Mouse (Mus musculus): ENCODE measurements around the gene Mecom.

Gene Mecom

DNA sequence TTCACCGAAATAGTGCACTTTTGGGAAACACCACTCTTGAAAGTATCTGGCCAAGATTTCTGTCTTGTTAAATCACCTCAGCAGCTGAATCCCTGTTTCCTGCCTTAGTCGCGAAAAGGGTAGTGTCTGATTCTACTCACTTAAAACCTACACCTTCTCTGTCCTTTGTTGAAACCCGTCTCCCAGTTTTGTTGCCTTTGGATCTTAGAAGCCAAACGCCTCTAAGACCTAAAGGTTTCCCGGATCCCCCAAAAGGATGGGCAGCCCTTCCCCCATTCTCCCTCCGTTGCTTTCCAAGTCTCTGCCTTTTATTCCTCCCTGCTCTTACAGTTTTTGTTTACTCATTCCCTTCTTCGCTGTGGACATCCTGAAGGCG is 32.0 kb downstream of the Mecom start:
- in situ Hi-C loops (cut with MboI; ENCODE audit: low pct_unique_long_range_greater_than_20kb in 1 of 2, low sequenced_read_pairs in 2 of 2, unreplicated experiment in 1 of 2), result loop anchor here (10.0 to 25.0 kb wide), 2 partner anchors 501 to 503 kb away; no protein-coding TSS in a partner anchor

DNA sequence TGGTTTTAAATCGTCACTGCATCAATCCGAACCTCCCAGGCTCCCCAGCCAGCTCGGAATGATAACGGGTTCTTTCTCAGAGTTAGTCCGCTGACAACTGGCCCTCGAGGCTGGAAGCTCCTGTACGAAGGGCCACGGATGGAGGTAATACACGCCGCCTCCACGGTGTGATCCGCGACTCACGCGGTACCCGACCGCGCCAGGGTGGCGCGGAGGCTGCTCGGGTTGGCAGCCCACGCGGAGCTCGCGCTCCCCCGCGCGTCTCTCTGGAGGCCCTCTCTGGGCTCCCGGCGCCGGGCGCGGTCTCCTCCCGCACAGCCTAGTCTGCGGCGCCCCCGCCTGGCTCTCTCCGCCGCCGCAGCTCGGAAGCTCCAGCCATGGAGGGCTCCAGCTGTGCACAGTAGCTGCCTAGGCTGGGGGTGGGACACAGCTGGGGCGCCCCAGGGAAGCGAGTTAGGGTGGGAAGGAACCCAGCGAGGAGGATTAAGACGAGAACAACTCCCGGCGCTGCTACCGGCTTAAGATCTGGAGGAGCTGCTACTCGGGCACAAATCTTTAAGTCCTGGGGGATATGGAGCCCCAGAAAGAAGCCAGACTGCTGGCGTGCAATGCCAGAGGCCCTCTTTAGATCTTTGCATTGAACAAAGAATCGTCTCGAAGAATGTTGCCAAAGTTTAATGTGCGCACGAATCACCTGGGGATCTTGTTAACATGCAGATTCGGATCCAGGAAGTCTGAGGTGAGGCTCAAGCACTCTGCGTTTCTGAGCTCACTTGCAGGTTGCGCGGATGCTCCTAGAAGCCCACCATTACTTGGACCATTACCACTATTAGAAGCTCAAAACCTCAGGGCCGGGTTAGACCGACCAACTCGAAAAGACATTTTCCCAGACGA is 32.7 kb downstream of the Mecom start:
- in situ Hi-C loops (cut with MboI; ENCODE audit: low pct_unique_long_range_greater_than_20kb in 1 of 2, low sequenced_read_pairs in 2 of 2, unreplicated experiment in 1 of 2), result loop anchor here (10.0 to 25.0 kb wide), 2 partner anchors 500 to 503 kb away; no protein-coding TSS in a partner anchor

- in situ Hi-C loops (cut with MboI; ENCODE audit: low pct_unique_long_range_greater_than_20kb in 1 of 2, low sequenced_read_pairs in 2 of 2, unreplicated experiment in 1 of 2), result loop anchor here (10.0 to 25.0 kb wide), 2 partner anchors 499 to 502 kb away; no protein-coding TSS in a partner anchor
Measured at GRCm38 (mm10) chr3:30514051-30514754, 33.6 kb downstream of the Mecom start.

GRCm38 (mm10) chr3:30513314-30513997 is 34.4 kb downstream of the Mecom start:
- in situ Hi-C loops (cut with MboI; ENCODE audit: low pct_unique_long_range_greater_than_20kb in 1 of 2, low sequenced_read_pairs in 2 of 2, unreplicated experiment in 1 of 2), result loop anchor here (10.0 to 25.0 kb wide), 2 partner anchors 499 to 501 kb away; no protein-coding TSS in a partner anchor

DNA sequence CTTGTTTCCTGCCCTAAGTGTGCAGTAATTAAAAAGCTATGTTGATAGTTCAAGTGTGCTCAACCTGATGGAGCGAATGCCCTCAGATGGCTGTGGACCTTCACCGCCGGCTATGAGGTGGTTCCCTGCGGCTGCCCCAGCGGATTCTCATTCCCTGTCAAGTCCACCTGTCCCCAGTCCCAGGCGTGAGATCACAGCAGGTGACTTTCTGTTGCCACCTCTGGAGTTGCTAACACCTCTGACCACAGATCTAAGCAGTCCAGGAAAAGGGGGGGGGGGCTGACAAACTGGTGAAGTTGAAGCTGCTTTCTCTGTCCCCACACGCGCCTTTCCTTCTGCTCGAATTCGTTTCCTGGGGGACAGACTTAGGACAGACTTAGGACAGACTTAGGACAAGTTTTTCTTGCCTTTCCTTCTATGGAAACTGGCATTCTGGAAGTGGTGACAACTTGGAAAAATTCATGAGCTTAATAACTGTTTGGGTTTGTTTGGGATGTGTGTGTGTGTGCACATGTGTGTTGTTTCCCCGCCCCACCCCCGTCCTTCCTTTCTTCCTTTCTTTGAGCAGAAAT is 35.3 kb downstream of the Mecom start:
- in situ Hi-C loops (cut with MboI; ENCODE audit: low pct_unique_long_range_greater_than_20kb in 1 of 2, low sequenced_read_pairs in 2 of 2, unreplicated experiment in 1 of 2), result loop anchor here (10.0 to 25.0 kb wide), 2 partner anchors 498 to 500 kb away; no protein-coding TSS in a partner anchor

DNA sequence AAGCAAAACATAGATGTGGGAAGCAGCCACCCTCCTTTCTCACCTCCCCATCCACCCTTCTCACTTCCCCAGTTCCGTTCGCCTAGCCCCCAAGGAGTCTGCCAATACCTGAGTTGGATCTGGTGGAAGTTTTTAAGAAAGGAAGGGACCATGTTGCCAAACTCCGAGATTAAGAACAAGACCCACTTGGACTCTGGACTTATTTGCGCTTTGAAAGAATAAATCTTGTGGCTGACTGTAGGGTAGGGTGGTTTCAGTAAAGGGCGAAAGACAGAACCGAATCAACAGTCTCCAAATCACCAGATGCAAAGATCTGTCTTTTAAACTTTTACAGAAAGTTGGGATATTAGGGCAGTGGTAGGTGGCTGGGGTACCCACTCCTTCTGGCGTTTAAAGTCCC is 36.0 kb downstream of the Mecom start:
- in situ Hi-C loops (cut with MboI; ENCODE audit: low pct_unique_long_range_greater_than_20kb in 1 of 2, low sequenced_read_pairs in 2 of 2, unreplicated experiment in 1 of 2), result loop anchor here (10.0 to 25.0 kb wide), 2 partner anchors 497 to 499 kb away; no protein-coding TSS in a partner anchor

DNA sequence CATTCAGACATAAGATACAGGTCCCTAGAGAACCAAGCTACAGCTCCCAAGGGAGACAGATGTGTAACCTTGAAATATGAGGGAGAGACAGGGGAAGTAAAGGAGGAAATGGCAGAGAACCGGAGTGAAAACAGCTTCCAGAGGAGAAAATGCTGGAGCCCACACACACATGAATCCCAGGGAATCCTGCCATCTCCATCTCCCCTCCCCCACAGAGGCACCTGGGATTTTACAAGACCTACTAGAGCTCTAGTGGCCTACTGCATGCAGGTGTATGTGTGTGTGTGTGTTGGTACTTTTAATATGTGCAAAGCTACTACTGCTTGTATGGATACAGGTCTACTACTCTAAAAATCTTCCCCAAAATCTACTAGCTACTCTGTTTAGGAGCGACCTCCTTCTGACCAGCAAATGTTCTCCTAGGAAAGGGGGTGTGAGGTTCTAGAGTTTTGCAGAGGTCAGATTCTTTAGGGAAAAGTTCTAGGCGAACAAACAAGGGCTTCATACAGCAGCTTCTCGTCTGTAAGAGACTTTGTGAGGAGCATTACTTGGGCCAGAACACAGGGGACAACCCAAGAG is 36.7 kb downstream of the Mecom start:
- in situ Hi-C loops (cut with MboI; ENCODE audit: low pct_unique_long_range_greater_than_20kb in 1 of 2, low sequenced_read_pairs in 2 of 2, unreplicated experiment in 1 of 2), result loop anchor here (10.0 to 25.0 kb wide), 2 partner anchors 496 to 499 kb away; no protein-coding TSS in a partner anchor

DNA sequence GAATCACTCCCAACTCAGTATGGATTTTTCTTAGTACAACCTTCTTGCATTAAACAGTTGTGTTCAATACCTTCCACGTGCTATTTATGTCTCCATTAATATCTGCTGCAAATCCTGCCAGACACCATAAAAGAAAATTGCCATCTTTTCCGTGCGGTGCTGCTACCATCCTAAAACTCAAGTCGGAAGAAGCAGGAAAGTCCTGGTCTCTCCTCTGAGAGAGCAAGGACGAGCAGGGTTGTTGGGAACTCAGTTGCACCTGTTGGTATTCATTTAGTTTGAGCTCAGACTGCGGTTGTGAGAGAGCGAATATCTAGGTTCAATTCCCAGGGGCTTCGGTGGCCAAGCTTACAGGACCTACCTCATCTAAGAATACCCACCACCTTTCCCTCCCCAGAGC is 37.2 kb downstream of the Mecom start:
- in situ Hi-C loops (cut with MboI; ENCODE audit: low pct_unique_long_range_greater_than_20kb in 1 of 2, low sequenced_read_pairs in 2 of 2, unreplicated experiment in 1 of 2), result loop anchor here (10.0 to 25.0 kb wide), 2 partner anchors 496 to 498 kb away; no protein-coding TSS in a partner anchor

GRCm38 (mm10) chr3:30510105-30510504 is 37.7 kb downstream of the Mecom start:
- in situ Hi-C loops (cut with MboI; ENCODE audit: low pct_unique_long_range_greater_than_20kb in 1 of 2, low sequenced_read_pairs in 2 of 2, unreplicated experiment in 1 of 2), result loop anchor here (10.0 to 25.0 kb wide), 2 partner anchors 495 to 498 kb away; no protein-coding TSS in a partner anchor

- in situ Hi-C loops (cut with MboI; ENCODE audit: low pct_unique_long_range_greater_than_20kb in 1 of 2, low sequenced_read_pairs in 2 of 2, unreplicated experiment in 1 of 2), result loop anchor here in 1 of 2 experiments (25.0 kb wide), 1 partner anchor 497 kb away; no protein-coding TSS in a partner anchor
Measured at GRCm38 (mm10) chr3:30508930-30509910, 38.6 kb downstream of the Mecom start.

DNA sequence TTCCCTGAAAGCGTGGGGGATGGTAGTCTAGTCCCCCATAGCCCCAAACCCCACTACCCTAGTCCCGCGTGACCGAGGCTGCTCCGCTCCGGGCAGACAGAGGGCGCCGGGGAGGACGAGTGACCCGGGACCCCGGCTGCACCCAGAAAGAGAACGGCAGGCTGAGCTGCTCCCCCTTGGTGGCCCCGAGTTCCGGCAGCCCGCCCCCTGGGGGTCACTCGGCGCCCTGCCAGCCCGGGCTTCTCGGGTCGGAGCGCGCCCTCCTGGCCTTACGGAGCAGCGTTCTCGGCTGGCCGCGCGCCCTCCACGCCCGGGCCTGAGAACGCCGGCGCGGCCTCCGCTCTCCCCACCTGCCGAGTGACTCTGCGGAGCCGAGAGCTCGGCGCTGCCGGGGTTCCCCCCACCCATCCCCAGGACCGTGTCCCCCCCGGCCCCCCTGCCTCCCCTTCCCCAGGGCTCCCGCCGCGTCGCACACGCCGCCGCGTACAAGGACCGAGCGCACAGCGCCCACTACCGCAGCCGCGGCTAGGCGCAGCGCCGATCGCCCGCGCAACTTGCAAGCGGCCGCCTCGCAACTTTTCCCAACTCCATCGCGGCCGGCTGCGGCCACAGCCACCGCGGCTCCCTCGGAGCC is 39.4 kb downstream of the Mecom start:
- in situ Hi-C loops (cut with MboI; ENCODE audit: low pct_unique_long_range_greater_than_20kb in 1 of 2, low sequenced_read_pairs in 2 of 2, unreplicated experiment in 1 of 2), result loop anchor here in 1 of 2 experiments (25.0 kb wide), 1 partner anchor 496 kb away; no protein-coding TSS in a partner anchor

- in situ Hi-C loops (cut with MboI; ENCODE audit: low pct_unique_long_range_greater_than_20kb in 1 of 2, low sequenced_read_pairs in 2 of 2, unreplicated experiment in 1 of 2), result loop anchor here in 1 of 2 experiments (25.0 kb wide), 1 partner anchor 495 kb away; no protein-coding TSS in a partner anchor
Measured at GRCm38 (mm10) chr3:30507576-30508295, 40.1 kb downstream of the Mecom start.

DNA sequence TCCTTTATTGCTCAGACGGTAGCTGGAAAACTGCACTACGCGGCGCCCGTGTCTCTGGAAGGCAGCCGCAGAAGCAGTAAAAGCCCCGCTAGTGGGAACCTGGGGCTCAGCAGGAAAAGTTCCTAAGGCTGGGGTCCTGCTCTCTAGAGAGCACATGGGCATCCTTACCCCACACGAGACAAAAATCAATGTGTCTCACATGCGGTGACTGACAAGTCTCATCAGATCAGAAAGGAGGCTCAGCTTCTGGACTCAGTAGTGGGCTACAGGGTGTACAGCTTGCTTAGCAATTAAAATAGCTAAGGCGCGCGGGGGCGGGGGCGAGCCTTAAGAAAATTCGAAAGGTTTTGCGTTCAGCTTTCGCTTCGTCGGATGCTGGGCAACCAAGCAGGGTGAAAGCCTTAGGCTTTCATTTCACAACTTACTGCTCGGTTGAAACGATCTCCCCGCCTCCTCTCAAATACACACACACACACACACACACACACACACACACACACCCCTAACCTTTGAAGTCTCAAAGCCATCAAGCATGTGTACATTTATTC is 40.7 kb downstream of the Mecom start:
- in situ Hi-C loops (cut with MboI; ENCODE audit: low pct_unique_long_range_greater_than_20kb in 1 of 2, low sequenced_read_pairs in 2 of 2, unreplicated experiment in 1 of 2), result loop anchor here in 1 of 2 experiments (25.0 kb wide), 1 partner anchor 495 kb away; no protein-coding TSS in a partner anchor

GRCm38 (mm10) chr3:30506329-30507027 is 41.3 kb downstream of the Mecom start:
- in situ Hi-C loops (cut with MboI; ENCODE audit: low pct_unique_long_range_greater_than_20kb in 1 of 2, low sequenced_read_pairs in 2 of 2, unreplicated experiment in 1 of 2), result loop anchor here in 1 of 2 experiments (25.0 kb wide), 1 partner anchor 494 kb away; no protein-coding TSS in a partner anchor
